Mouse (Mus musculus) frontal cortex, postnatal 25 days (tissue): ENCODE results near the gene Gpx3.
"Not testable (repeated sequence)": the region's sequence is repeated elsewhere in the genome, so short reads cannot be mapped to it uniquely, and the experiment has no call there.

Experiments used
- DNase-seq, 2 experiments: peaks; one replicate each; pipeline ENCODE4 v3.0.0; 2022; ENCODE audit warnings: low spot score in 2 of 2

Gpx3 gene

GRCm38 (mm10) chr11:54902333-54903323 is at the start of gene Gpx3:
Gene Gpx3 (plus strand): TSS chr11:54902453.
- peak; percentile 22 to 28 for DNase-seq

- DNase-seq = not testable (repeated sequence)
Observed at GRCm38 (mm10) chr11:54858880-54859279, 43.4 kb upstream of the Gpx3 start.

GRCm38 (mm10) chr11:54859322-54860165 is 42.7 kb upstream of the Gpx3 start:
- DNase-seq = no peak

DNA sequence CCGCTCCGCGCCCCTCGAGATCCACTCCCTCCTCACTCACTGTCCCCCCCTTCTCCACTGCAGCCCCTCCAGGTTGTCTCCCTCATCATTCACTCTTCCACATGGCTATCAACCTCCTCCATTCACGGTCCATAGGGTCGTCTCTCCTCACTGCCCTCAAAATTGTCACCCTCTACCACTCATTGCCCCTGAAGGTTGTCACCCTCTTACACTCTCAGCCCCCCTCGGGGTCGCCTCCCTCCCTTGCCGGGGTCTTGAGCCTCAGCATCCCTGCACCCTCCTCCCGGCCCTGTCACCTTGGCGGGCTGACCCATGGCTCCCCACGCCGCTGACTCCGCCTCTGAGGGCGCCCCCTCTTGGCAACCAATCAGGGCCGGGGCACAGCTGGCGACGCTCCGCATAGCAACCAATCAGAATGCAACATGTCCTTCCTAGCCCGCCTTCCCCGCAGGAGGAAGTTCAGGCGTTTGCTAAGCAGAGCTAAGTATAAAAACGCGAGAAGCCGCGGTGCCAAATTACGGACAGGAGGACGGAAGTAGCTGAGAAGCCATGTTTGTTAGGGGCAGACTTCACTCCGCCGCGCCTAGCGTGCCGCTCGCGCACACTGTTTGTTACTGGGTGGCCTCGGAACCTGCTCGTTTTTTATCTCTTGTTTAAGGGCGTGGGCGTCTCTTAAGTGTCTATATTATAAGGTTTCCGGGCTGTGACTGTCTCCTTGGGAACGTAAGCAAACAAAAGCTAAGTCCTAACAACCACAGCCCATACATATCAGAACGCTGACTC is 41.8 kb upstream of the Gpx3 start, which contains the start of gene Lyrm7:
Lyrm7 (minus strand) TSS at position 661 of the 783 bp plus-strand sequence.
- DNase-seq = peak; percentile 91 to 95

DNA sequence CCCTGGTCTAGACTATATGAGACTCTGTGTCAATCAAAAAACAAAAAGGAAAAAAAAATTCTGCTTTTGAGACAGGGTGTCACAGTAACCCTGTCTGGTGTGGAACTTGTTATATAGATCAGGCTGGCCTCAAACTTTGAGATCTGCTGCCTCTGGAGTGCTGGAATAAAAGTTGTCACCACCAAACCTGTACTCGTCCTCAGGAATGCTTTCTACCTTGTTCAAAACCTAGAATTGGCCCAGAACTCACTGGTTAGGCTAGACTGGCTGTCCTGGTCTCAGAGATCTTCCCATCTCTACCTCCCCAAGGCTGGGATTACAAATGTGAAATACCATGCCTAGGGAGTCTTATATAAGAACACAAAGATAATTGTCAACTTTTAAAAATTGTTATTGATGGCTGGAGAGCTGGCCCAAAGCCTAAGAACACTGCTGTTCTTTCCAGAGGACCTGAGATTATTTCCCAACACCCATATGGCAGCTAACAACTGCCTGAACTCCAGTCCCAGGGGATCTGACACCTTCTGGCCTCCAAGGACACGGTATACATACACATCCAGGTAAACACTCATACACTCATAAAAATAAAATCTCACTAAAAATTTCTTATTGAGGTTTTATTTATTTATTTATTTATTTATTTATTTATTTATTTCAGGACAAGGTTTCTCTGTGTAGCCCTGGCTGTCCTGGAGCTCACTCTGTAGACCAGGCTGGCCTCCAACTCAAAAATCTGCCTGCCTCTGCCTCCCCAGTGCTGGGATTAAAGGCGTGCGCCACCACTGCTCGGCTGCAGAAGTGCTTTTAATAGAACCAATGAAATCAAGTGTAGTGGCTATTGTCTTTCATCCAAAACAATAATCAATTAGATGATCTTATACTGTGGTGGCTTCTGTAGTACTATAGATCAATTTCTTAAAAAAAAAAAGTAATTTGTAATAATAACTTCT is 40.5 kb upstream of the Gpx3 start:
- DNase-seq = no peak

DNA sequence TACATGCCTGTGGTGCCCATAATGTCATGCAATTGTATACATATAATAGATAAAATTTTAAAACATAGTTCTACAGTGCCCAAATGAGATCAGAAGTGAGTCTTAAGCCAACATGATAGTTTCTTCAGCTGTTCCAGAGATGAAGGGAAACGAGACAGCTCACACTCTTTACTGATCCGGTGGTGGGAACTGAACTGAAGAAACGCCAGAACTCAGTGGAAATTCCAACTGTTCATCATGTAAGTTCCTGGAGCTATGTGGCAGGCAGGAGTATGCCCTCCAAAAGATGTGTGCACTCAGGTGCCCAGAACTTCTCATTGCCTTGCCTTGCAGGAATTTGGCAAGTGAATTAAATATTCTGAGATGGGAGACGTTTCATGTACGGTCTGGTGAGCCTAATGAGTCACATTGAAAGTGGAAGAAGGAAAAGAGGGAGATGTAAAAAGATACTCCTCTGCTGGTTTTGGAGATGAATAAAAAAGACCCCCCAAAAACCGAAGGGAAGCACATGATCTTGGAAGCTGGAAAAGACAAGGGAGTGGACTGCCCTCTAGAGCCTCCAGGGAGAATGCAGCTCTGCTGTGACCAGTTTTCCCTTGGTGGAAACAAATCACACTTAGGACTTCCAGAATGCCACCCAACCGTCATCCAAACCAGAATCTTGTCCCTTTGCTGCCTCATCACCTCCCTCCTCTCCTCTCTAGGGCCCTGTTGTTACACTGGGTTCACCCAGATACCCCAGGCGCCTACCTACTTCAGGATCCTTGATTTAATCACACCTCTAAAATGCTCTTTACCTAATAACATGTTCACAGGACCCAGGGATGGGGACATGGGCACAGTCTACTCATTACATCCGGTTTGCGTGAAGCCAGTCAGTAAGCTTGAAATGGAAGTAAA is 39.4 kb upstream of the Gpx3 start:
- DNase-seq = peak; percentile 48 to 59

DNA sequence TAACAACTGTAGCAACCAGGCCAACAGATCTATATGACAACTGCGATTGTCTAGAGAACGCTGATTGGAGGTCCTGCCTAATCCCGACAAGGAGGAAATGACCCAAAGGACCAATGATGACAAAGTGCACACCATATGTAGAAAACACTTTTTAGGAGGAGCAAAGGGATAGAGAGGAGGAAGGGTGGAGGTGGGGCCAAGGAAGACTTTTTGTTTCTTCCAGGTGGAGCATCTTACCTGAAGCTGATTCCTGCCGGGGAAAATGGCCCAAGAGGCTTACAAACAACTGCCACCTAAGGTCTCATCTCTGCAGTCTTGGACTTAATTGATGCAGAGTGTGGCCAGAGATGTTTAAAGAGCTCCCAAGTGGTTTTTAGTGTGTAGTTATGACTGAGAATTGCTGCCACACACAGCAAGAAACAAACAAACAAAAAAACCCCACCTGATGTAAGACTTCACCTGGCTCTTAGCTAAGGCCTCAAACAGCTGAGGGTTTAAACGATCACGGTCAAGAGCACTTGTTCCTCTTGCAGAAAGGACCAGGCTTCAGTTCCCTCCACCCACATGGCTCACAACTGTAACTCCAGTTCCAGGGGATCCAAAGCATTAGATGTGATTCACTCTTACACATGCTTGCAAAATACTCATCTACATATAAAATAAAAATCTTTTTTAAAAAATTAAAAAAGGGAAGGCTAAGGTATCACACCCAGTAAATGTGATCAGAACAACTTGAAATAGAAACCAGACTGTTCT is 36.7 kb upstream of the Gpx3 start:
- no peak for DNase-seq

DNA sequence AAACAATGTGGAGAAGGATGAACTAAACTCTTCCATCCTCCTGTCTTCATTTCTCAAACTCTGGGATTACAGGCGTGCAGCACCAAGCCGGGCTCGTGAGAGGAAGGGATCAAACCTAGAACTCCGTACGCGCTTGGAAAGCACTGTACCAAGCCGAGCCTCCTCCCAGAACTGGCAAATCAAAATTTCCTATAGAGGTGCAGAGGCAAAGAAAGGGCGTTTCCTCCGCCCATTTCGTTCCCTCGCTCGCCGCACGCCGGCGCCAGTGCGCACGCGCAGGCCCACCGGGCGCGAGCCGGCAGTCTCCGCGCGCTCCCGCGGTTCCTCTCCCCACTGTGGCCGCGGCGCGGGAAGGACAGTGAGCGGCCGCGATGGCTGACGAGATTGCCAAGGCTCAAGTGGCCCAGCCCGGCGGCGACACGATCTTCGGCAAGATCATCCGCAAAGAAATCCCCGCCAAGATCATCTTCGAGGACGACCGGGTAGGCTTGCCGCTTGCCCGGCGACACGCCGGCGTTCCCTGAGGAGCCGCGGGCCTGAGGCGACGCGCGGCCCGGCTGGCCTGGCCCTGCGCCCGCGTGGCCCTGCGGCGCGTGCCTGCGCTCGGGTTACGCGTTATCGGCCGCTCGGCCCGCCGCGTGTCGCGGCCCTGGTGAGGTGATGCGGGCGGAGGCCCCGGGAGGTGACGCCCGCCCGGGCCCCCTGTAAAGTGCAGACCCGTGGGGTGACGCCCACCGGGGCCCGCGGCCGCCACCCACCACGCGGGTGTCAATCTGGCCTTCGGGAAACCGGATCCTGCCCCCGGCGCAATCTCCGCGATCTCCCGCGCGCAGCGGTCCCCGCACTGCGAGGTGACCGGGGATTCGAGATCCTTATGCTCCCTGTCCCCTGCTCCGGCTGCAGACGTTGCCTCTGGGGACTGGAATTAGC is 35.9 kb upstream of the Gpx3 start, which contains the start of gene Hint1:
Hint1 (plus strand) TSS at position 265 of the 930 bp plus-strand sequence.
- peak; percentile 77 to 88 for DNase-seq

GRCm38 (mm10) chr11:54867049-54867385 is 35.2 kb upstream of the Gpx3 start:
- DNase-seq = no peak

GRCm38 (mm10) chr11:54867903-54868434 is 34.3 kb upstream of the Gpx3 start:
- no peak for DNase-seq

GRCm38 (mm10) chr11:54868445-54868844 is 33.8 kb upstream of the Gpx3 start:
- DNase-seq = no peak

DNA sequence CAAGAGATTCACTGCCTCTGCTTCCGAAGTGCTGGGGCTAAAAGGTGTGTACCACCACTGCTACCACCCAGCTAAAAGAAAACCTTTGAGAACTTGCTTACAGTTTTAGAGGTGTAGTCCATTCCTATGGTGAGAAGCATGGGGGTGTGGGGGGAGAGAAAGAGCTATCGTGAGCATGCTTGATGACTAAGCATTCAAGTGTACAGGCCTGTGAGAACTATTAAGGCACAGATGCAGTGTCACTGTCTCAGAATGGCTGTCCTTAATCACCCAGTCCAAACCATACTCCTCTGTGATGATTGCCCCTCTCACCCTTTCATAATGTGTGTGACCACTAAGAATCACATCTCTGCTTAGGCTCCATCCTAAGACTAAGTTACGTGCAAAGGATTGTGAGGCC is 32.9 kb upstream of the Gpx3 start:
- DNase-seq = no peak

DNA sequence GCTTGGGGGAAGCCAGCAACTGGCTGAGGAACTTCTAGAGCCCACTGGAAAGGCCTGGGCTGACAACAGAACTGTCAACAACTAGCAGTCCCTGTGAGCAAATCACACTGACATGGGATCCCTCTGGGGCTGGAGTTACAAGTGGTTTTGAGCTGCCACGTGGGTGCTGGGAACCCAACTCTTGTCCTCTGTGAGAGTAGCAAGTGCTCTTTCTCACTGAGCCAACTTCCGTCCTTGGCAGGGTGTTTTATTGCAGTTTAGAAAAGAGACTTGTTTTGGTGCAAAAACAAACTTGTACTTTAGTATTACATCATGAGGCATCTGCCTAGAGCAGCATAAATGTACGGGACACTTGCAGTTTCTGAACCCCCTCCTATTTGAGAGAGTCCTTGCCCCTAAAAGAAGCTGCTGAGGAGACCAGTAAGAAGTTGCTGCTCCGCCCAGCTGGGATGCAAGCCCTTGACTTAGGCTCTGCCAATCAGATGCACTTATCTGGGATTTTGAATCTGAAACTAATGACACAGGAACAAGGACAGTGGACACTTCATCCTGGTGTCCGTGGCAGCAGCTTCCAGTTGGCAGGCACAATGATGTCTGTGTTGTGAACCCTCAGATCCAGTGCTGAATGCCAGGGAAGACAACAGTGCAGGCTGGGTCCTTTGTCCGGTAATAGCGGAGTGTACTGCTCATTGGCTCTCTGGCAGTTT is 30.3 kb upstream of the Gpx3 start:
- no peak for DNase-seq

- no peak for DNase-seq
Observed at GRCm38 (mm10) chr11:54876031-54876430, 26.2 kb upstream of the Gpx3 start.

DNA sequence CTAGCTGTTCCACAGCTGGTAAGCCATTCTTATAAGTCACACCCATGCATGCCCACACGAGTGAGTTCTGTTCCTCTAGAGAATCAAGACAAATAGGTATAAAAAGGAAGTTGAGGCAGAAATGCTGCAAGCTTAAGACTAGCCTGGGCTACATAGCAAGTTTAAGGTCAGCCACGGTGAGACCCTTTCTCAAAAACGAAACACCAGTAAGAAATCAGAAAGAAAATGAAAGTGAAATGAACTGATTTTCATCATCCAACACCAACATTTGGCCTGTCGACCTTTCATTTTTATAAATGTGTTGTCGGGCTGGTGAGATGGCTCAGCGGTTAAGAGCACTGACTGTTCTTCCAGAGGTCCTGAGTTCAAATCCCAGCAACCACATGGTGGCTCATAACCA is 23.4 kb upstream of the Gpx3 start:
- no peak for DNase-seq

- no peak for DNase-seq
Observed at GRCm38 (mm10) chr11:54879434-54879833, 22.8 kb upstream of the Gpx3 start.

- DNase-seq = no peak
Observed at GRCm38 (mm10) chr11:54879922-54880321, 22.3 kb upstream of the Gpx3 start.
